Mouse (Mus musculus): ENCODE data around the gene Ntf3. TPM values are rescaled to one million over a fixed set of nuclear protein-coding genes. Genes with fewer than 3 reads are reported as not detected.

The Ntf3 gene
- polyA plus RNA-seq, 1 experiment from 2014 or later = 15.2 TPM

GRCm38 (mm10) chr6:126109184-126109583, 57.5 kb downstream of the Ntf3 start:
- WGBS = 54% methylated on average over 5 of the region's 5 CpGs
- peaks cover 38% of the 10 kb centered on the region for H3K4me1 ChIP-seq (ENCODE audit: insufficient read depth, low read length)
- H3K36me3 ChIP-seq (ENCODE audit: insufficient read depth, low read length) = 0 out of 2 replicates have a peak, but pooled peaks cover 4% of the 10 kb centered on the region
- no peak overlapping the region for H3K27ac ChIP-seq (ENCODE audit: low read length)
- no peaks in the 10 kb centered on the region for H3K27me3 ChIP-seq (ENCODE audit: insufficient read depth, low read length)
- H3K9me3 ChIP-seq (ENCODE audit: low read length) = no peaks in the 10 kb centered on the region
- no peak overlapping the region for H3K4me2 ChIP-seq (replicated peaks; ENCODE audit: low read depth, low read length)
- no peak for ATAC-seq (ENCODE audit: low FRiP score, low TSS enrichment)
- no peak overlapping the region for H3K4me3 ChIP-seq (ENCODE audit: low read length)
- no peak overlapping the region for H3K9ac ChIP-seq (replicated peaks; ENCODE audit: low read length)

GRCm38 (mm10) chr6:126108771-126109170, 57.9 kb downstream of the Ntf3 start:
- H3K36me3 ChIP-seq (ENCODE audit: insufficient read depth, low read length) = 0 out of 2 replicates have a peak, but pooled peaks cover 4% of the 10 kb centered on the region
- H3K27ac ChIP-seq (ENCODE audit: low read length) = no peak overlapping the region
- H3K27me3 ChIP-seq (ENCODE audit: insufficient read depth, low read length) = no peaks in the 10 kb centered on the region
- no peak overlapping the region for H3K4me2 ChIP-seq (replicated peaks; ENCODE audit: low read depth, low read length)
- peaks cover 35% of the 10 kb centered on the region for H3K4me1 ChIP-seq (ENCODE audit: insufficient read depth, low read length)
- no peak overlapping the region for H3K9ac ChIP-seq (replicated peaks; ENCODE audit: low read length)
- WGBS = 66% methylated on average over 2 of the region's 2 CpGs
- no peaks in the 10 kb centered on the region for H3K9me3 ChIP-seq (ENCODE audit: low read length)
- no peak overlapping the region for H3K4me3 ChIP-seq (ENCODE audit: low read length)
- no peak for ATAC-seq (ENCODE audit: low FRiP score, low TSS enrichment)

- H3K36me3 ChIP-seq (ENCODE audit: insufficient read depth, low read length) = 0 out of 2 replicates have a peak, but pooled peaks cover 4% of the 10 kb centered on the region
- no peaks in the 10 kb centered on the region for H3K27me3 ChIP-seq (ENCODE audit: insufficient read depth, low read length)
- H3K9me3 ChIP-seq (ENCODE audit: low read length) = no peaks in the 10 kb centered on the region
- H3K4me1 ChIP-seq (ENCODE audit: insufficient read depth, low read length) = peaks cover 33% of the 10 kb centered on the region
- no peak overlapping the region for H3K4me3 ChIP-seq (ENCODE audit: low read length)
- no peak overlapping the region for H3K4me2 ChIP-seq (replicated peaks; ENCODE audit: low read depth, low read length)
- H3K27ac ChIP-seq (ENCODE audit: low read length) = no peak overlapping the region
- WGBS = 39% methylated on average over 2 of the region's 2 CpGs
- no peak overlapping the region for H3K9ac ChIP-seq (replicated peaks; ENCODE audit: low read length)
- no peak for ATAC-seq (ENCODE audit: low FRiP score, low TSS enrichment)
Measured at GRCm38 (mm10) chr6:126107398-126107797, 59.3 kb downstream of the Ntf3 start.

GRCm38 (mm10) chr6:126106798-126107173, 59.9 kb downstream of the Ntf3 start:
- Histone ChIP-seq H3K9me3 (ENCODE audit: low read length) (no peaks in the 10 kb centered on the region), H3K4me2 (replicated peaks; ENCODE audit: low read depth, low read length) (no peak overlapping the region), H3K36me3 (ENCODE audit: insufficient read depth, low read length) (peaks cover 4% of the 10 kb centered on the region; the same call in 1 of the 2 replicates), H3K9ac (replicated peaks; ENCODE audit: low read length) (no peak overlapping the region), H3K27ac (ENCODE audit: low read length) (no peak overlapping the region; the same call in 1 of the 2 replicates), H3K4me3 (ENCODE audit: low read length) (no peak overlapping the region), H3K4me1 (ENCODE audit: insufficient read depth, low read length) (peaks cover 33% of the 10 kb centered on the region), H3K27me3 (ENCODE audit: insufficient read depth, low read length) (no peaks in the 10 kb centered on the region)
- 65% methylated on average over 2 of the region's 2 CpGs for WGBS
- no peak for ATAC-seq (ENCODE audit: low FRiP score, low TSS enrichment)

- no peak for ATAC-seq (ENCODE audit: low FRiP score, low TSS enrichment)
- WGBS = 74% methylated on average over 7 of the region's 7 CpGs
Measured at GRCm38 (mm10) chr6:126106051-126106797, 60.5 kb downstream of the Ntf3 start.

GRCm38 (mm10) chr6:126105083-126105740, 61.5 kb downstream of the Ntf3 start:
- 77% methylated on average over 12 of the region's 12 CpGs for WGBS
- Histone ChIP-seq H3K4me1 (ENCODE audit: insufficient read depth, low read length) (peaks cover 27% of the 10 kb centered on the region), H3K9me3 (ENCODE audit: low read length) (no peaks in the 10 kb centered on the region), H3K4me3 (ENCODE audit: low read length) (no peak overlapping the region), H3K4me2 (replicated peaks; ENCODE audit: low read depth, low read length) (no peak overlapping the region), H3K27ac (ENCODE audit: low read length) (no peak overlapping the region), H3K9ac (replicated peaks; ENCODE audit: low read length) (no peak overlapping the region), H3K27me3 (ENCODE audit: insufficient read depth, low read length) (no peaks in the 10 kb centered on the region), H3K36me3 (ENCODE audit: insufficient read depth, low read length) (peaks cover 10% of the 10 kb centered on the region)
- no peak for ATAC-seq (ENCODE audit: low FRiP score, low TSS enrichment)

More at GRCm38 (mm10) chr6:126106051-126106797, 60.5 kb downstream of the Ntf3 start:
- Histone ChIP-seq H3K36me3 (ENCODE audit: insufficient read depth, low read length) (peaks cover 4% of the 10 kb centered on the region; the same call in 1 of the 2 replicates), H3K27ac (ENCODE audit: low read length) (no peak overlapping the region; the same call in 1 of the 2 replicates), H3K9ac (replicated peaks; ENCODE audit: low read length) (no peak overlapping the region), H3K4me1 (ENCODE audit: insufficient read depth, low read length) (peaks cover 30% of the 10 kb centered on the region), H3K9me3 (ENCODE audit: low read length) (no peaks in the 10 kb centered on the region), H3K4me2 (replicated peaks; ENCODE audit: low read depth, low read length) (no peak overlapping the region), H3K4me3 (ENCODE audit: low read length) (no peak overlapping the region), H3K27me3 (ENCODE audit: insufficient read depth, low read length) (no peaks in the 10 kb centered on the region)

- no peak for ATAC-seq (ENCODE audit: low FRiP score, low TSS enrichment)
- Histone ChIP-seq H3K9ac (replicated peaks; ENCODE audit: low read length) (no peak overlapping the region), H3K27ac (ENCODE audit: low read length) (no peak overlapping the region), H3K4me2 (replicated peaks; ENCODE audit: low read depth, low read length) (no peak overlapping the region), H3K4me3 (ENCODE audit: low read length) (no peak overlapping the region), H3K4me1 (ENCODE audit: insufficient read depth, low read length) (peaks cover 15% of the 10 kb centered on the region; the same call in 1 of the 2 replicates), H3K36me3 (ENCODE audit: insufficient read depth, low read length) (peaks cover 13% of the 10 kb centered on the region), H3K9me3 (ENCODE audit: low read length) (no peaks in the 10 kb centered on the region), H3K27me3 (ENCODE audit: insufficient read depth, low read length) (no peaks in the 10 kb centered on the region)
- WGBS = 84% methylated on average over 6 of the region's 6 CpGs
Measured at GRCm38 (mm10) chr6:126102571-126102970, 64.1 kb downstream of the Ntf3 start.

- no peak overlapping the region for H3K4me2 ChIP-seq (replicated peaks; ENCODE audit: low read depth, low read length)
- 89% methylated on average over 11 of the region's 11 CpGs for WGBS
- H3K9me3 ChIP-seq (ENCODE audit: low read length) = no peaks in the 10 kb centered on the region
- no peak overlapping the region for H3K9ac ChIP-seq (replicated peaks; ENCODE audit: low read length)
- no peaks in the 10 kb centered on the region for H3K27me3 ChIP-seq (ENCODE audit: insufficient read depth, low read length)
- H3K36me3 ChIP-seq (ENCODE audit: insufficient read depth, low read length) = peaks cover 13% of the 10 kb centered on the region
- H3K4me1 ChIP-seq (ENCODE audit: insufficient read depth, low read length) = peaks cover 19% of the 10 kb centered on the region; the same call in 1 of the 2 replicates
- no peak overlapping the region for H3K4me3 ChIP-seq (ENCODE audit: low read length)
- no peak overlapping the region for H3K27ac ChIP-seq (ENCODE audit: low read length)
- no peak for ATAC-seq (ENCODE audit: low FRiP score, low TSS enrichment)
Measured at GRCm38 (mm10) chr6:126102007-126102406, 64.7 kb downstream of the Ntf3 start.

GRCm38 (mm10) chr6:126100579-126100978, 66.1 kb downstream of the Ntf3 start:
- Histone ChIP-seq H3K4me3 (ENCODE audit: low read length) (no peak overlapping the region), H3K27me3 (ENCODE audit: insufficient read depth, low read length) (no peaks in the 10 kb centered on the region), H3K9me3 (ENCODE audit: low read length) (no peaks in the 10 kb centered on the region), H3K9ac (replicated peaks; ENCODE audit: low read length) (no peak overlapping the region), H3K4me1 (ENCODE audit: insufficient read depth, low read length) (0 out of 2 replicates have a peak, but pooled peaks cover 8% of the 10 kb centered on the region), H3K27ac (ENCODE audit: low read length) (no peak overlapping the region), H3K4me2 (replicated peaks; ENCODE audit: low read depth, low read length) (no peak overlapping the region), H3K36me3 (ENCODE audit: insufficient read depth, low read length) (peaks cover 10% of the 10 kb centered on the region)
- WGBS = 91% methylated on average over 1 of the region's 1 CpGs
- ATAC-seq (ENCODE audit: low FRiP score, low TSS enrichment) = no peak

GRCm38 (mm10) chr6:126097471-126097870, 69.2 kb downstream of the Ntf3 start:
- Histone ChIP-seq H3K9ac (replicated peaks; ENCODE audit: low read length) (no peak overlapping the region), H3K4me3 (ENCODE audit: low read length) (no peak overlapping the region), H3K4me2 (replicated peaks; ENCODE audit: low read depth, low read length) (no peak overlapping the region), H3K27me3 (ENCODE audit: insufficient read depth, low read length) (no peaks in the 10 kb centered on the region), H3K27ac (ENCODE audit: low read length) (0 out of 2 replicates have a peak overlapping the region, but pooled peaks have one; percentile 37), H3K4me1 (ENCODE audit: insufficient read depth, low read length) (0 out of 2 replicates have a peak, but pooled peaks cover 5% of the 10 kb centered on the region), H3K36me3 (ENCODE audit: insufficient read depth, low read length) (peaks cover 9% of the 10 kb centered on the region), H3K9me3 (ENCODE audit: low read length) (no peaks in the 10 kb centered on the region)
- WGBS = 42% methylated on average over 5 of the region's 5 CpGs
- ATAC-seq (ENCODE audit: low FRiP score, low TSS enrichment) = no peak
